Mouse (Mus musculus) kidney, adult 2 months (tissue): ENCODE measurements around the gene Uhrf1bp1. TPM values are rescaled to one million over a fixed set of nuclear protein-coding genes. Genes with fewer than 3 reads are reported as not detected.

Experiments used
- DNase-seq: peaks from one replicate; pipeline ENCODE4 v3.0.0; 2021
- H3K27ac ChIP-seq: fragments of 200-500 bp; 2 replicates; pipeline ENCODE4 v1.5.1; 2012; ENCODE audit warnings: low read depth, low read length, control low read depth, inconsistent platforms; ENCODE audit not compliant: insufficient read depth
- H3K27me3 ChIP-seq: fragments of 200-500 bp; replicated peaks from 2 replicates; pipeline ENCODE4 v1.6.1; 2012; ENCODE audit warnings: mild to moderate bottlenecking, moderate library complexity, low read length, inconsistent platforms; ENCODE audit not compliant: control insufficient read depth, insufficient read depth
- H3K36me3 ChIP-seq: fragments of 200-500 bp; 2 replicates; pipeline ENCODE4 v1.6.1; 2012; ENCODE audit warnings: mild to moderate bottlenecking, moderate library complexity, low read length, inconsistent platforms; ENCODE audit not compliant: control insufficient read depth, insufficient read depth
- H3K4me1 ChIP-seq: fragments of 200-500 bp; 2 replicates; pipeline ENCODE4 v1.6.1; 2011; ENCODE audit warnings: low read length; ENCODE audit not compliant: control insufficient read depth, insufficient read depth
- H3K4me3 ChIP-seq: fragments of 200-500 bp; 2 replicates; pipeline ENCODE4 v1.5.1; 2011; ENCODE audit warnings: mild to moderate bottlenecking, low read depth, low read length, control low read depth; ENCODE audit not compliant: insufficient read depth
- CTCF ChIP-seq: fragments of 200-500 bp; conservative IDR thresholded peaks from 2 replicates; pipeline ENCODE4 v1.5.1; 2011; ENCODE audit warnings: low read depth, mild to moderate bottlenecking, control low read depth, low read length, moderate library complexity, mixed read lengths; ENCODE audit not compliant: insufficient read depth, insufficient read length
- POLR2A ChIP-seq: fragments of 200-500 bp; IDR thresholded peaks from one replicate; pipeline ENCODE4 v1.6.1; 2011; ENCODE audit warnings: low read depth, low read length, control low read depth
- WGBS: fragments of 180-500 bp; shearing (Covaris S2); methylation state at CpG from one replicate; pipeline ENCODE4 v1.1.7; 2018; 5-methylcytosine and 5-hydroxymethylcytosine counted together
- polyA plus RNA-seq: library from polyadenylated mRNA; depleted of rRNA; stranded (reverse); fragments of >200 nt; gene quantifications from 2 replicates; pipeline ENCODE4 v1.2.3, GENCODE M21; 2012

The Uhrf1bp1 gene
- polyA plus RNA-seq, 1 experiment: 8.0 TPM

- no peaks in the 10 kb centered on the region for H3K36me3 ChIP-seq
- no peak overlapping the region for H3K4me3 ChIP-seq
- no peaks in the 10 kb centered on the region for H3K4me1 ChIP-seq
- 91% methylated on average over 3 of the region's 3 CpGs for WGBS
- H3K27me3 ChIP-seq: no peaks in the 10 kb centered on the region
- no peak for TF ChIP-seq POLR2A
- no peak for TF ChIP-seq CTCF
- no peak overlapping the region for H3K27ac ChIP-seq
- no peak for DNase-seq
Observed at GRCm38 (mm10) chr17:27871851-27872250, 15.6 kb downstream of the Uhrf1bp1 start.

GRCm38 (mm10) chr17:27873583-27873982 is 17.3 kb downstream of the Uhrf1bp1 start:
- TF ChIP-seq CTCF: no peak
- Histone ChIP-seq H3K36me3 (no peaks in the 10 kb centered on the region), H3K27ac (no peak overlapping the region), H3K27me3 (no peaks in the 10 kb centered on the region), H3K4me3 (no peak overlapping the region), H3K4me1 (no peaks in the 10 kb centered on the region)
- DNase-seq: no peak
- WGBS: 45% methylated on average over 3 of the region's 3 CpGs

- H3K4me1 ChIP-seq: no peaks in the 10 kb centered on the region
- 62% methylated on average over 5 of the region's 5 CpGs for WGBS
- H3K4me3 ChIP-seq: no peak overlapping the region
- no peak for TF ChIP-seq CTCF
- no peak for TF ChIP-seq POLR2A
- no peak for DNase-seq
- no peak overlapping the region for H3K27ac ChIP-seq
- H3K36me3 ChIP-seq: no peaks in the 10 kb centered on the region
- no peaks in the 10 kb centered on the region for H3K27me3 ChIP-seq
Observed at GRCm38 (mm10) chr17:27874510-27874909, 18.3 kb downstream of the Uhrf1bp1 start.

- no peaks in the 10 kb centered on the region for H3K36me3 ChIP-seq
- H3K27me3 ChIP-seq: no peaks in the 10 kb centered on the region
- no peak overlapping the region for H3K27ac ChIP-seq
- peak; percentile 18 for DNase-seq
- no peak overlapping the region for H3K4me3 ChIP-seq
- WGBS: 53% methylated on average over 11 of the region's 11 CpGs
- TF ChIP-seq CTCF: peak; percentile 61
- TF ChIP-seq POLR2A: no peak
- H3K4me1 ChIP-seq: no peaks in the 10 kb centered on the region
Observed at GRCm38 (mm10) chr17:27881518-27881917, 25.3 kb downstream of the Uhrf1bp1 start.

- no peak overlapping the region for H3K27ac ChIP-seq
- TF ChIP-seq POLR2A (no peak), CTCF (no peak)
- no peak overlapping the region for H3K4me3 ChIP-seq
- no peaks in the 10 kb centered on the region for H3K27me3 ChIP-seq
- H3K4me1 ChIP-seq: no peaks in the 10 kb centered on the region
- 90% methylated on average over 8 of the region's 8 CpGs for WGBS
- H3K36me3 ChIP-seq: no peaks in the 10 kb centered on the region
- no peak for DNase-seq
Observed at GRCm38 (mm10) chr17:27883129-27883528, 26.9 kb downstream of the Uhrf1bp1 start.

- H3K4me3 ChIP-seq: no peak overlapping the region
- no peak for TF ChIP-seq CTCF
- no peak for TF ChIP-seq POLR2A
- no peaks in the 10 kb centered on the region for H3K4me1 ChIP-seq
- H3K36me3 ChIP-seq: no peaks in the 10 kb centered on the region
- no peak overlapping the region for H3K27ac ChIP-seq
- WGBS: 92% methylated on average over 6 of the region's 6 CpGs
- no peak for DNase-seq
- no peaks in the 10 kb centered on the region for H3K27me3 ChIP-seq
Observed at GRCm38 (mm10) chr17:27883994-27884393, 27.8 kb downstream of the Uhrf1bp1 start.

GRCm38 (mm10) chr17:27886499-27887210 is 30.4 kb downstream of the Uhrf1bp1 start:
- no peak for DNase-seq
- 78% methylated on average over 19 of the region's 19 CpGs for WGBS
- Histone ChIP-seq H3K27me3 (no peaks in the 10 kb centered on the region), H3K27ac (no peak overlapping the region), H3K36me3 (no peaks in the 10 kb centered on the region), H3K4me3 (no peak overlapping the region), H3K4me1 (no peaks in the 10 kb centered on the region)
- no peak for TF ChIP-seq POLR2A
- 0 out of 2 replicates have a peak, but pooled peaks have one; percentile 28 for TF ChIP-seq CTCF
